Mouse (Mus musculus): Measurements from ENCODE around the gene Clp1. TPM values are rescaled to one million over a fixed set of nuclear protein-coding genes. Genes with fewer than 3 reads are reported as not detected.

The Clp1 gene
- polyA plus RNA-seq (2016; fragmentation: Nextera tagmentation; extraction: Ambion mirVana): 42.5 and 45.9 TPM in 2 replicates

DNA sequence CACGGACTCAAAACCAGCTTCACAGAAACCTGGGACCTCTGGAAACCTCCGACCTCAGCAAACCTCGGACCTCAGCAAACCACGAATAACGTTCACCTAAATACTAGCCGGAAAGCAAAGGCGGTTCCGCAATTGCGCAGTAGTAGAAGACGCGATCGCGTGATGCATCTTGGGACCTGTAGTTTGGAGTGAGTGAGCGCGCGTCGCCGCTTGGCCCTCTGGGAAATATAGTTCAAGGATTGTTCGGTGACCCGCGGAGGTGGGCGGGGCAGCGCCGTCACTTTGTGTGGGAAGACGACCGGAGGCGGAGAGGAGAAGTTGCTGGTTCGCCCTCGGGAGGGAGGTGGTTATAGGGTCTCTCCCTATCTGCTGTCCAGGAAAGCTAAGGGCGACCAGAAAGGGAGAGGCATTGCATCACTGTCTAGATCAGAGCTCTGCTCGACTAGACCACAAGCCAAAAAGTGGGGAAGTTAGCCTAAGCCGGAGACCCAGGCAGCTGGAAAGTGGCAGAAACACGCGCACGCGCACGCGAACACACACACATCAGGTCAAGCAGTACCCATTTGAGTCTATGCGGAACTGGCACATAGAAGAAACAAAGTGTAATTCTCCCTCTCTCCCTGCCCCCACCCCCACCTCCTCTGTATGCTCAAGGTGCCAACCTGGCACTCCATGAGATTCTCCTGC, at the start of gene Clp1:
Gene Clp1 (minus strand): TSS at position 179 of the 687 bp plus-strand sequence.
- peak; percentile 96 for ATAC-seq (ENCODE audit: low FRiP score, low read depth)
- Histone ChIP-seq H3K4me3 (peak within 1 kb of the TSS; percentile 66), H3K4me1 (peaks cover 17% of the 10 kb centered on the region), H3K27ac (replicated peaks) (peak within 1 kb of the TSS; percentile 83), H3K4me2 (replicated peaks) (peak within 1 kb of the TSS; percentile 94), H3K27me3 (no peaks in the 10 kb centered on the region), H3K36me3 (peaks cover 17% of the 10 kb centered on the region), H3K9me3 (no peaks in the 10 kb centered on the region), H3K9ac (replicated peaks) (peak within 1 kb of the TSS; percentile 76)
- under 1% methylated on average over 39 of the region's 39 CpGs for WGBS

DNA sequence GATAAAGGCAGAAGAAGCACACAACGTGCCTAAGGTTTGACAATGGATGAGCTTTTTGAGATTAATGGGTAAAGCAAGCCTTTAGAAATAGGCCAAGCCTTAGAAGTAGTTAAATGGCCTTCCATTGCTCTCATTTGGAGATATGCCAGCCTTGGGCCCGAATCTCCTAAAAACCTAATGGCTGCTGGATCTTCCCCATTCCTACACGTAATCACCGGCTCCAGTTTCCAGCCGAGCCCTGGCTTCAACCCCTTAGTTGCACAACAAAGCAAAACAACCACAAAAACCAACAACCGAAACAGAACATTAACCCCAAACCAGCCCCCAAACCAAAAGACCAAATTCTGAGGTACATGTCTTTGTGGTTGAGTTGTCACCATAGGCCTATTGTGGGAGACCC, 48.5 kb upstream of the Clp1 start:
- Histone ChIP-seq H3K4me1 (peaks cover 23% of the 10 kb centered on the region), H3K9ac (replicated peaks) (no peak overlapping the region), H3K4me3 (no peak overlapping the region), H3K9me3 (no peaks in the 10 kb centered on the region), H3K36me3 (no peaks in the 10 kb centered on the region), H3K27me3 (no peaks in the 10 kb centered on the region), H3K27ac (replicated peaks) (peak overlapping the region; percentile 84), H3K4me2 (replicated peaks) (no peak overlapping the region)
- 85% methylated on average over 6 of the region's 6 CpGs for WGBS
- no peak for ATAC-seq (ENCODE audit: low FRiP score, low read depth)

DNA sequence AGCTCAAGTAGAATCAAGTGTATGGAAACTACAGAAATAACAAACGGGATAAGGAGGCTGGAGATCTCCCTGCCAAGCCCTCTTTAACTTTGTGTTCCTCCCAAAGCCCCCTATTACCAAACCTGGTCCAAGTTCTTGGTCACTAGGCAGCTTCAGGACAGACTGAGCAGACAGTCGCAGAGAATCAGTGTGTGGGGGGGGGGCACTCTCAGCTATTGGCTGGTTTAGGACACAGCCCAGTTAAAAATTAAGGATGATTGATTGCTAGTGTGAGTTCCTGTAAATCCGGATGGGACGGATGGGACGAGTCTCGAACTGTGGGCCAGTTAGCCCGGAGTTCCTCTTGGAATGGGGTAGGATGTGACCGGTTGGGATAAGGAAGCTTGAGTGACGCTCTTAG, 48.1 kb upstream of the Clp1 start, which contains the start of gene Serping1:
Gene Serping1 (minus strand): TSS at position 204 of the 400 bp plus-strand sequence.
- Histone ChIP-seq H3K4me1 (peaks cover 23% of the 10 kb centered on the region), H3K9me3 (no peaks in the 10 kb centered on the region), H3K9ac (replicated peaks) (peak within 1 kb of the TSS; percentile 57), H3K27ac (replicated peaks) (peak within 1 kb of the TSS; percentile 84), H3K36me3 (peaks cover 3% of the 10 kb centered on the region; the same call in 1 of the 2 replicates), H3K4me3 (peak within 1 kb of the TSS; percentile 36), H3K4me2 (replicated peaks) (peak within 1 kb of the TSS; percentile 55), H3K27me3 (no peaks in the 10 kb centered on the region)
- ATAC-seq (ENCODE audit: low FRiP score, low read depth): peak; percentile 42
- 68% methylated on average over 9 of the region's 9 CpGs for WGBS

DNA sequence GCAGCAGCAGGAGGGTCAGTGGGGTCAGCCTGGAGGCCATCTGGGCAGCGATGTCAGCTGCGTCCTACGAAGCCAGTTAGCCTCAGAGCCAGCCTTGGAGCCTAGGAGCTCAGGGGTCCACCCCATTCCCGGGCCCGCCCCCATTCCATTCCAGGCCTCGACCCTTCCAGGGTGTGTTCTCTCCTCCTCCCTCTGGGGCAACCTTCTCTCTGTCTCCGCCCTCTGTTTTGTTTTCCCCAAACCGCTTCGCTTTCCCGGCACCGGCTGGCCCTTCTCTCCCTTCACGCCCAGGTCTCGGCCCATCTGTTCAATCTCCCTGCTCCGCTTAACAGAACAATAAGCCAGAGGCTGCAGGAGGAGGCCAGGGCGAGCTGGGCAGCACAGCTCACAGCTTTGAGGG, 47.6 kb upstream of the Clp1 start:
- Histone ChIP-seq H3K9me3 (no peaks in the 10 kb centered on the region), H3K4me1 (peaks cover 23% of the 10 kb centered on the region), H3K4me3 (peak overlapping the region; percentile 36), H3K9ac (replicated peaks) (peak overlapping the region; percentile 57), H3K27ac (replicated peaks) (peak overlapping the region; percentile 84), H3K27me3 (no peaks in the 10 kb centered on the region), H3K4me2 (replicated peaks) (peak overlapping the region; percentile 55), H3K36me3 (peaks cover 3% of the 10 kb centered on the region; the same call in 1 of the 2 replicates)
- ATAC-seq (ENCODE audit: low FRiP score, low read depth): peak; percentile 96
- WGBS: under 1% methylated on average over 15 of the region's 15 CpGs

DNA sequence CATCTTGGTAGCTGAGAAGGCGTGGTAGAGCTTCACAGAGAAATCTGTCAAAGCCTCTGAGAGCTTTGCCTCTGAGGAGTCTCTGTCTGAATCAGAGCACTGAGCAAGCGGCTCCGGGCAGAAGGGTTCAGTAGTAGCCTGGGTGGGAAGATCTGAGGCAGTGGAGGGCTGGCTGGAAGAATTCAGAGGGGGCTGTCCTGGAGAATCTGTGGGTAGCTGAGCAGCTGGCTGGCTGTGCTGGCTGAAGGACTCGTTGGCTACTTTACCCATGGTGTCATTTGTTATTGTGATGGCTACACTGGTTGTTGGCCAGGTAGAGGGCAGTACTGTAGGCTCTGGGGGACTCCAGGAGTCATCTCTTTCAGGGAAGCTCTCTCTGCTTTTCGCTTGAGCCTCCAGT, 46.0 kb upstream of the Clp1 start:
- ATAC-seq (ENCODE audit: low FRiP score, low read depth): no peak
- Histone ChIP-seq H3K9me3 (no peaks in the 10 kb centered on the region), H3K27ac (replicated peaks) (no peak overlapping the region), H3K4me3 (no peak overlapping the region), H3K4me2 (replicated peaks) (no peak overlapping the region), H3K27me3 (no peaks in the 10 kb centered on the region), H3K4me1 (peaks cover 23% of the 10 kb centered on the region), H3K36me3 (peaks cover 3% of the 10 kb centered on the region; the same call in 1 of the 2 replicates), H3K9ac (replicated peaks) (no peak overlapping the region)
- WGBS: 90% methylated on average over 5 of the region's 5 CpGs

DNA sequence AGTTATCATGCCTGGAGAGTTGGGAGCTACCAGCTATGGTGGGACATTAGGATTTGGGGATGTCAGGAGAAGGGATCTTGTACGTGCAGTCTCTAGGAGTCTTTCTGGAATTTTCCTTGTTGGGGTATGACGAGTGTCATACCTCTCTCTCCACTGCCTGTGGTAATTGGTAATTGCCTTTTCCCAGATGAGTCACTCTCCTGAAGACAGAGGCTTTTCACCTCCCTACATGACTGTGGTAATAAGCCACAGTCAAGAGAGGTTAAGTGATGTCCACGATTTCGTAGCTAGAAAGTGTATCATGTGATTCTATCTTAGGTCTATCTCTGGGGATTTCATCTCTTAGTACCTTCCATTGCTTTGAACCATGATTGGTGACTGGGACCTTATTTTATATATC, 45.3 kb upstream of the Clp1 start:
- Histone ChIP-seq H3K4me1 (peaks cover 23% of the 10 kb centered on the region), H3K36me3 (peaks cover 3% of the 10 kb centered on the region; the same call in 1 of the 2 replicates), H3K27me3 (no peaks in the 10 kb centered on the region), H3K9ac (replicated peaks) (no peak overlapping the region), H3K4me3 (no peak overlapping the region), H3K9me3 (no peaks in the 10 kb centered on the region), H3K4me2 (replicated peaks) (no peak overlapping the region), H3K27ac (replicated peaks) (no peak overlapping the region)
- WGBS: 89% methylated on average over 4 of the region's 4 CpGs
- no peak for ATAC-seq (ENCODE audit: low FRiP score, low read depth)

DNA sequence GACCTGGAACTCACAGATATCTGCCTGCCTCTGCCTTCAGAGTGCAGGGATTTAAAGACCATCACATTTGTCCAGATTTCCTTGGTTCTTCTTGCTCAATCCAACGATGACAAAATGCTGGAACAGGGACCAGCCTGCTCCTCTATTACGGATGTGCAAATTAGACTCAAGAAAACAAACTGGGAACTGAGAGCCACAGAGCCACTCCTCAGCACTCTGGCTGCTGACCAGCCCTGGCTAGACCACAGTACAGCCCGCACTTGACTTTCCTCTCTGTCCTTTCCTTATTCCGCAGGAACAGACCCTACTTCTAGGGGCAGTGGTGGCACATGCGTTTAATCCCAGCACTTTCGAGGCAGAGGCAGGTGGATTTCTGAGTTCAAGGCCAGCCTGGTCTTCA, 43.4 kb upstream of the Clp1 start:
- peaks cover 23% of the 10 kb centered on the region for H3K4me1 ChIP-seq
- WGBS: 79% methylated on average over 6 of the region's 6 CpGs
- no peaks in the 10 kb centered on the region for H3K27me3 ChIP-seq
- H3K27ac ChIP-seq (replicated peaks): no peak overlapping the region
- no peak overlapping the region for H3K4me2 ChIP-seq (replicated peaks)
- H3K36me3 ChIP-seq: peaks cover 3% of the 10 kb centered on the region; the same call in 1 of the 2 replicates
- no peak overlapping the region for H3K4me3 ChIP-seq
- H3K9ac ChIP-seq (replicated peaks): no peak overlapping the region
- no peak for ATAC-seq (ENCODE audit: low FRiP score, low read depth)
- H3K9me3 ChIP-seq: no peaks in the 10 kb centered on the region

DNA sequence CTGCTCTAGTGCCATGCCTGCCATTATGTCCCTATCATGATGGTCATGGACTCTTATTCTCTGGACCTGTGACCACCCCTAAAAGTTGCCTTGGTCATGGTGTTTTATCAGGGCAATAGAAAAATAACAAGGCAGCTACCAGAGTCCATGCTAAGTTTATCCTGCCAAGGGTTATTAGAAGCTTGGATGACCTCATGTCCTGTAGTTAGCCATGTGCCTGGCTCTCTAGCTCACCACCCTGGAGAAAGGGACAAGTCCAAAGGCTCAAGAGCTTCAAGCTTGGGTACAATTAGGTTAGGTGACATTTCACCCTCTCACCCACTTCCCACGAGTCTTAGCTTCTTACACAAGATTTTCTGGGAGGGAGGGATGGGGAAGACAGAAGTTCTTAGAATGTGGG, 35.7 kb upstream of the Clp1 start:
- no peaks in the 10 kb centered on the region for H3K9me3 ChIP-seq
- no peak overlapping the region for H3K4me3 ChIP-seq
- no peaks in the 10 kb centered on the region for H3K27me3 ChIP-seq
- ATAC-seq (ENCODE audit: low FRiP score, low read depth): no peak
- WGBS: 53% methylated on average over 1 of the region's 1 CpGs
- H3K36me3 ChIP-seq: no peaks in the 10 kb centered on the region
- H3K9ac ChIP-seq (replicated peaks): no peak overlapping the region
- no peak overlapping the region for H3K4me2 ChIP-seq (replicated peaks)
- H3K4me1 ChIP-seq: no peaks in the 10 kb centered on the region
- H3K27ac ChIP-seq (replicated peaks): no peak overlapping the region

DNA sequence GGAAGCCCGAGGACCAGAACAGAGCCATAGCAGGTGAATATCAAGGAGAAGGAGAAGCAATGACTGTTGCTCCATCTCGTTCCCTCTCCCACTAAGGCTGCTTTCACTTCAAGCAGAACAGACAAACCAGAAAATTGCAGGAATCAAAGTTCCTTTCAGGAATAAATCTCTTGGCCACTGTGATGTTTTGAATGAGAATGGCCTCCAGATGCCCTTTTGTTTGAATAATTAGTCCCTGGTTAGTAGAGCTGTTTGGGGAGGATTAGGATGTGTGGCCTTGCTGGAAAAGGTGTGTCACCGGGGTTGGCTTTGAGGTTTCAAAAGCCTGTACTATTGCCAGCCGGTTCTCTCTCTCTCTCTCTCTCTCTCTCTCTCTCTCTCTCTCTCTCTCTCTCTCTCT, 35.1 kb upstream of the Clp1 start:
- WGBS: 32% methylated on average over 4 of the region's 4 CpGs
- Histone ChIP-seq H3K27ac (replicated peaks) (no peak overlapping the region), H3K9me3 (no peaks in the 10 kb centered on the region), H3K9ac (replicated peaks) (no peak overlapping the region), H3K4me1 (no peaks in the 10 kb centered on the region), H3K4me3 (no peak overlapping the region), H3K36me3 (no peaks in the 10 kb centered on the region), H3K4me2 (replicated peaks) (no peak overlapping the region), H3K27me3 (no peaks in the 10 kb centered on the region)
- ATAC-seq (ENCODE audit: low FRiP score, low read depth): no peak

DNA sequence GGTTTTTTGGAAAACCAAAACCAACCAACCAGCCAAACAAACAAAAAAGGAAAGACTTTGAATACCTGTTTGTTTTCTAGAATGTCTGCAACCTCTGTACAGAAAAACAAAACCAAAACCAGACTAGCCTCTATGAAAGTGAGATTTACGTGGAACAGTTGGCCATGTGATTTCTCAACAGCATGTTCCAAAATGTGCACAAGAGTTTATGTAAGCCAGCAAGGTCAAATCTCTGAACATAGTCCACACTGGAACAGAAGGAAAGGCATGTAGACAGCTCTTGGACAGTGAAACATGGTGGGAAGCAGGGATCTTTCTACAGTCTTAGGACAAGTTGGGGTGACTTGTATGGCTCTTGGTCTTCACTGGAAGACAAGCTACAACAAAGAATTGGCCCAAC, 34.7 kb upstream of the Clp1 start:
- H3K4me3 ChIP-seq: no peak overlapping the region
- H3K4me1 ChIP-seq: no peaks in the 10 kb centered on the region
- H3K27ac ChIP-seq (replicated peaks): no peak overlapping the region
- ATAC-seq (ENCODE audit: low FRiP score, low read depth): no peak
- 87% methylated on average over 1 of the region's 1 CpGs for WGBS
- no peak overlapping the region for H3K4me2 ChIP-seq (replicated peaks)
- H3K9me3 ChIP-seq: no peaks in the 10 kb centered on the region
- no peaks in the 10 kb centered on the region for H3K27me3 ChIP-seq
- no peaks in the 10 kb centered on the region for H3K36me3 ChIP-seq
- H3K9ac ChIP-seq (replicated peaks): no peak overlapping the region

DNA sequence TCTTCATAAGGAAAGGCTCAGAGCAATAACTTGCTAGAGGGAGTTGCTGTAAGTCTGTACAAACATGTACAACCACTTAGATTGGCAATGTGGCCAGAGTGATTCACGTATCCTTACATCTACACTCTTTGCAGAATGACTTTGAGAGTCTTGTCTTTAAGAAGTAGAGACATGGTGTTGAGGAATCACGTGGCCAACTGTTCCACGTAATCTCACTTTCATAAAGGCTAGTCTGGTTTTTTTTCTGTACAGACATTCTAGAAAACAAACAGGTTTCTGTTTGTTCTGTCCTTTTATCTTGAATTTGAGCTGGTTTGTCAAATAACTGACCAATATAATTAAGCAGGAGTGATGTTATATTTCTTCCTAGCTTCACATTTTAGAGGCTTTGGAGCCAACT, 34.2 kb upstream of the Clp1 start:
- no peak for ATAC-seq (ENCODE audit: low FRiP score, low read depth)
- no peak overlapping the region for H3K4me3 ChIP-seq
- H3K9me3 ChIP-seq: no peaks in the 10 kb centered on the region
- no peak overlapping the region for H3K9ac ChIP-seq (replicated peaks)
- no peak overlapping the region for H3K4me2 ChIP-seq (replicated peaks)
- no peak overlapping the region for H3K27ac ChIP-seq (replicated peaks)
- H3K4me1 ChIP-seq: no peaks in the 10 kb centered on the region
- WGBS: 86% methylated on average over 3 of the region's 3 CpGs
- no peaks in the 10 kb centered on the region for H3K36me3 ChIP-seq
- H3K27me3 ChIP-seq: no peaks in the 10 kb centered on the region

DNA sequence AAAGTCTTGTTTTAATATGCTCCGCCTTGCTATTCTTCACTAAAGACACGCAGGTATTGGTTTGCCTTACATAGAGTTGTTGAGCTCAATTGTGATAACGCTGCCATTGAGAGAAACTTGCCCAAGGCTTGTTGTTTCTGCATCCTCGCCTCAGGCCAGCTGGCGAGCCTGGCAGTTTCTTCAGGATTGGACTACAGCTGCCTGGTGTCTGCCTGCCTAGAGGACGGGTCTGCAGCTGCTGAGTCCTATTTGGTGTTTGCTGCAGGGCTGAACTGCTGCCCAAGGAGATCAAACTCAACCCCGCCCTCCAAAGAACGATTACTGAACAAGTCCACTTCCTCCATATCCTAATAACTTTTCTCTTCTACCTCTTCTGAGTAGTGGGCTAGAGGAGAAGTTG, 33.6 kb upstream of the Clp1 start:
- ATAC-seq (ENCODE audit: low FRiP score, low read depth): no peak
- WGBS: 75% methylated on average over 8 of the region's 8 CpGs
- H3K27ac ChIP-seq (replicated peaks): no peak overlapping the region

More for the DNA sequence above, 33.6 kb upstream of the Clp1 start:
- Histone ChIP-seq H3K27me3 (no peaks in the 10 kb centered on the region), H3K9ac (replicated peaks) (no peak overlapping the region), H3K9me3 (no peaks in the 10 kb centered on the region), H3K4me3 (no peak overlapping the region), H3K4me2 (replicated peaks) (no peak overlapping the region), H3K4me1 (no peaks in the 10 kb centered on the region), H3K36me3 (no peaks in the 10 kb centered on the region)
